Mouse (Mus musculus): ENCODE results near the gene Elobl. TPM values are rescaled to one million over a fixed set of nuclear protein-coding genes. Genes with fewer than 3 reads are reported as not detected.

The Elobl gene
- polyA plus RNA-seq, 1 experiment: not detected

DNA sequence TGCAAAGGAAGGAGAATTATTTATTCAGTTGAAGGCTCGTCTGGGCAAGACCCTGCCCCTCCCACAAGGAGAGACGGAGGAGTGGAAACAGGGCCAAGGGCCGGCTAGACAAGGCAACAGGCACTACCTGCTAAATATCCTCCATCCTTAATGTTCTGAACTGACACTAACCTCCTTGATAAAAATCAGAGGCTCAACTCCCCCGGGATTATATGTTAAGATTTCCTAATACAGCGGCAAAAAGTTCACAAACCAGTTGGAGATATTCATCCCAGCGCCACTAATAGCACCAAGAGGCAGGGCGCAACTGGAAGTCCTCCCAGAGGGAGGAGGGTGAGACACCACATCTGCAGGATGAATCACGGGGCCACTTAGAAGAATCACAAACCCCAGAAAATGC, 17.8 kb downstream of the Elobl start:
- Histone ChIP-seq H3K79me2 (ENCODE audit: control insufficient read depth, insufficient read depth) (peaks cover 26% of the 10 kb centered on the region), H3K79me3 (ENCODE audit: low read depth) (peaks cover 10% of the 10 kb centered on the region), H3ac (ENCODE audit: control insufficient read depth, insufficient read length, low read depth) (no peak overlapping the region), H3K36me3 (ENCODE audit: control insufficient read depth, insufficient read depth) (peaks cover 39% of the 10 kb centered on the region), H3K27me3 (ENCODE audit: control insufficient read depth, insufficient read depth, insufficient read length) (no peaks in the 10 kb centered on the region), H3K4me3 (ENCODE audit: insufficient read depth, poor library complexity, severe bottlenecking) (no peak overlapping the region)
- TF ChIP-seq USF1 (IDR thresholded peaks at IDR 0.05; ENCODE audit: low read depth) (no peak), CTCF (IDR thresholded peaks at IDR 0.05; ENCODE audit: control insufficient read depth, insufficient read depth, insufficient read length) (no peak), CEBPB (IDR thresholded peaks at IDR 0.05; ENCODE audit: low read depth) (no peak), MYOG (IDR thresholded peaks at IDR 0.05; ENCODE audit: control insufficient read depth, extremely low read depth, insufficient read length) (no peak), MYOD1 (IDR thresholded peaks at IDR 0.05; ENCODE audit: control insufficient read depth, insufficient read length, low read depth) (no peak), FOSL1 (IDR thresholded peaks at IDR 0.05; ENCODE audit: insufficient read depth, low read length, poor library complexity, severe bottlenecking) (no peak), MAX (IDR thresholded peaks at IDR 0.05) (no peak)

- TF ChIP-seq FOSL1 (IDR thresholded peaks at IDR 0.05; ENCODE audit: insufficient read depth, low read length, poor library complexity, severe bottlenecking): no peak
- no peak for TF ChIP-seq USF1 (IDR thresholded peaks at IDR 0.05; ENCODE audit: low read depth)
- no peak for TF ChIP-seq MYOD1 (IDR thresholded peaks at IDR 0.05; ENCODE audit: control insufficient read depth, insufficient read length, low read depth)
- TF ChIP-seq CEBPB (IDR thresholded peaks at IDR 0.05; ENCODE audit: low read depth): no peak
- TF ChIP-seq CTCF (IDR thresholded peaks at IDR 0.05; ENCODE audit: control insufficient read depth, insufficient read depth, insufficient read length): no peak
- no peak for TF ChIP-seq MAX (IDR thresholded peaks at IDR 0.05)
- no peak for TF ChIP-seq MYOG (IDR thresholded peaks at IDR 0.05; ENCODE audit: control insufficient read depth, extremely low read depth, insufficient read length)
- Histone ChIP-seq H3K79me3 (ENCODE audit: low read depth) (no peaks in the 10 kb centered on the region), H3K36me3 (ENCODE audit: control insufficient read depth, insufficient read depth) (peaks cover 48% of the 10 kb centered on the region), H3K79me2 (ENCODE audit: control insufficient read depth, insufficient read depth) (no peaks in the 10 kb centered on the region), H3K4me3 (ENCODE audit: insufficient read depth, poor library complexity, severe bottlenecking) (no peak overlapping the region), H3K27me3 (ENCODE audit: control insufficient read depth, insufficient read depth, insufficient read length) (no peaks in the 10 kb centered on the region), H3ac (ENCODE audit: control insufficient read depth, insufficient read length, low read depth) (no peak overlapping the region)
Measured at GRCm38 (mm10) chr11:88945971-88946585, 20.7 kb downstream of the Elobl start.

GRCm38 (mm10) chr11:88941489-88941888, 25.2 kb downstream of the Elobl start:
- H3K4me3 ChIP-seq (ENCODE audit: insufficient read depth, poor library complexity, severe bottlenecking): no peak overlapping the region

DNA sequence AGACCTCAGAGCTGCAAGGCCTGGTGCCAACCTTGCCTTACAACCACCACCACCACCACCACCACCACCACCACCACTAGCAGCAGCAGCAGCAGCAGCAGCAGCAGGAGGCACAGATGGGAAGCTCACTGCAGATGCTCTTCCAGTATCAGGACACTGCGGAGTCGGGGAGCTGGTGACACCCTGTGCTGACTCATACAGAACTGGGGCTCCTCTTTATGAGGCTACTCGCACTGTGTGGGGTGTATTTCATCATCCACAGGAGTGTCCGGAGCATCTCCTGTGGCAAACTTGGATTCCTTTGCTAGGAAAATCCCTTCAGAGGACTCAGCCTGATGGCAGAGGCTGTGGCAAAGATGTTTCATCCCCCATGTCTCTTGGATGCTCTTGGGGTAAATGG, 27.1 kb downstream of the Elobl start:
- no peaks in the 10 kb centered on the region for H3K27me3 ChIP-seq (ENCODE audit: control insufficient read depth, insufficient read depth, insufficient read length)
- TF ChIP-seq CEBPB (IDR thresholded peaks at IDR 0.05; ENCODE audit: low read depth) (peak; percentile 36), MYOG (IDR thresholded peaks at IDR 0.05; ENCODE audit: control insufficient read depth, extremely low read depth, insufficient read length) (no peak), CTCF (IDR thresholded peaks at IDR 0.05; ENCODE audit: control insufficient read depth, insufficient read depth, insufficient read length) (no peak), MYOD1 (IDR thresholded peaks at IDR 0.05; ENCODE audit: control insufficient read depth, insufficient read length, low read depth) (no peak)
- no peaks in the 10 kb centered on the region for H3K79me3 ChIP-seq (ENCODE audit: low read depth)
- no peak overlapping the region for H3K4me3 ChIP-seq (ENCODE audit: insufficient read depth, poor library complexity, severe bottlenecking)
- no peak overlapping the region for H3ac ChIP-seq (ENCODE audit: control insufficient read depth, insufficient read length, low read depth)
- peaks cover 39% of the 10 kb centered on the region for H3K36me3 ChIP-seq (ENCODE audit: control insufficient read depth, insufficient read depth)
- no peaks in the 10 kb centered on the region for H3K79me2 ChIP-seq (ENCODE audit: control insufficient read depth, insufficient read depth)

More at GRCm38 (mm10) chr11:88941489-88941888, 25.2 kb downstream of the Elobl start:
- Histone ChIP-seq H3K27me3 (ENCODE audit: control insufficient read depth, insufficient read depth, insufficient read length) (no peaks in the 10 kb centered on the region), H3K36me3 (ENCODE audit: control insufficient read depth, insufficient read depth) (peaks cover 44% of the 10 kb centered on the region), H3ac (ENCODE audit: control insufficient read depth, insufficient read length, low read depth) (no peak overlapping the region), H3K79me3 (ENCODE audit: low read depth) (no peaks in the 10 kb centered on the region), H3K79me2 (ENCODE audit: control insufficient read depth, insufficient read depth) (no peaks in the 10 kb centered on the region)
- TF ChIP-seq USF1 (IDR thresholded peaks at IDR 0.05; ENCODE audit: low read depth) (no peak), MYOG (IDR thresholded peaks at IDR 0.05; ENCODE audit: control insufficient read depth, extremely low read depth, insufficient read length) (no peak), CTCF (IDR thresholded peaks at IDR 0.05; ENCODE audit: control insufficient read depth, insufficient read depth, insufficient read length) (no peak), FOSL1 (IDR thresholded peaks at IDR 0.05; ENCODE audit: insufficient read depth, low read length, poor library complexity, severe bottlenecking) (no peak), MAX (IDR thresholded peaks at IDR 0.05) (no peak), MYOD1 (IDR thresholded peaks at IDR 0.05; ENCODE audit: control insufficient read depth, insufficient read length, low read depth) (no peak), CEBPB (IDR thresholded peaks at IDR 0.05; ENCODE audit: low read depth) (no peak)

DNA sequence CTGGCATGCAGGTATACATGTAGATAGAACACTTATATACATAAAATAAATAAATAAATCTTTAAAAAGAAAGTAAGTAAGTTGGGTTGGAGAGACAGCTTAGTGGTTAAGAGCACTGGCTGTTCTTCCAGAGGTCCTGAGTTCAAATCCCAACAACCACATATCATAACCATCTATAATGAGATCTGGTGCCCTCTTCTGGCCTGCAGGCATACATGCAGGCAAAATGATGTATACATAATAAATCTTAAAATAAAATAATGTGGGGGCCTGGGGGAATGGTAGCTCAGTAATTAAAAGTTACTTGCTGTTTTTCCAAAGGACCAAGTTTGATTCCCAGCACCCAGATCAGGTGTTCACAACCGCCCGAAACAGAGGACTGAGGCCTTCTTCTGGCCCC, 28.0 kb downstream of the Elobl start:
- no peaks in the 10 kb centered on the region for H3K79me3 ChIP-seq (ENCODE audit: low read depth)
- no peak overlapping the region for H3K4me3 ChIP-seq (ENCODE audit: insufficient read depth, poor library complexity, severe bottlenecking)
- H3K27me3 ChIP-seq (ENCODE audit: control insufficient read depth, insufficient read depth, insufficient read length): no peaks in the 10 kb centered on the region
- peaks cover 36% of the 10 kb centered on the region for H3K36me3 ChIP-seq (ENCODE audit: control insufficient read depth, insufficient read depth)
- H3ac ChIP-seq (ENCODE audit: control insufficient read depth, insufficient read length, low read depth): no peak overlapping the region
- H3K79me2 ChIP-seq (ENCODE audit: control insufficient read depth, insufficient read depth): no peaks in the 10 kb centered on the region
- TF ChIP-seq MYOD1 (IDR thresholded peaks at IDR 0.05; ENCODE audit: control insufficient read depth, insufficient read length, low read depth): no peak
- TF ChIP-seq CEBPB (IDR thresholded peaks at IDR 0.05; ENCODE audit: low read depth): no peak
- TF ChIP-seq MYOG (IDR thresholded peaks at IDR 0.05; ENCODE audit: control insufficient read depth, extremely low read depth, insufficient read length): no peak
- TF ChIP-seq USF1 (IDR thresholded peaks at IDR 0.05; ENCODE audit: low read depth): no peak
- no peak for TF ChIP-seq MAX (IDR thresholded peaks at IDR 0.05)
- no peak for TF ChIP-seq FOSL1 (IDR thresholded peaks at IDR 0.05; ENCODE audit: insufficient read depth, low read length, poor library complexity, severe bottlenecking)
- TF ChIP-seq CTCF (IDR thresholded peaks at IDR 0.05; ENCODE audit: control insufficient read depth, insufficient read depth, insufficient read length): no peak
